Comparison of ENCODE assay signal across 16 mouse cellular contexts in genomic region chr1:170679624-170680023, GRCm38 (mm10). TPM values are rescaled to one million over a fixed set of nuclear protein-coding genes. Genes with fewer than 3 reads are reported as not detected.
A peak's percentile ranks its signal among the peaks of the same experiment; 100 is the strongest.
DNase-seq lines count a peak whose midpoint lies in the region; ATAC-seq lines count a peak whose summit lies in the region.
"Had no signal": no experiment of that assay in that cellular context is flagged by ENCODE, and none has a peak within 500 bp of the region (broad histone marks: within the 10 kb centered on the region; RNA-seq: fewer than 3 reads in every experiment).

No protein-coding gene starts in this region.

- DNase-seq in heart, postnatal 25 days (ENCODE audit: low spot score) = no peak
- peak; percentile 28 for DNase-seq in cerebellum, adult 9-10 months
- DNase-seq in layer of hippocampus, adult 11-12 months (ENCODE audit: low spot score) = peak; percentile 65
- DNase-seq in kidney, postnatal 25 days = no peak
- no peak for DNase-seq in ovary, adult 18-20 months (ENCODE audit: low spot score)
- DNase-seq: kidney, postnatal 10 days; liver; lung, adult 18-20 months; right cerebral cortex, postnatal 25 days had no signal

- intact Hi-C loops in heart, postnatal 25 days (cut with DNase I) = no loop called here

- 59% methylated on average over 2 of the region's 2 CpGs for WGBS in heart, embryonic 13.5 days
- 81% methylated on average over 2 of the region's 2 CpGs for WGBS in limb, embryonic 15.5 days

- no peaks in the 10 kb centered on the region for H3K9me3 ChIP-seq in heart, embryonic 13.5 days
- H3K9me3 ChIP-seq in limb, embryonic 15.5 days = no peaks in the 10 kb centered on the region
- H3K9me3 ChIP-seq: embryonic facial prominence, embryonic 15.5 days; G1E; midbrain, embryonic 12.5 days had no signal

- H3K4me2 ChIP-seq in heart, embryonic 13.5 days = no peak overlapping the region
- no peak overlapping the region for H3K4me2 ChIP-seq in limb, embryonic 15.5 days
- H3K4me2 ChIP-seq: embryonic facial prominence, embryonic 15.5 days; midbrain, embryonic 12.5 days had no signal

- no peaks in the 10 kb centered on the region for H3K27me3 ChIP-seq in heart, embryonic 13.5 days (replicated peaks)
- H3K27me3 ChIP-seq in limb, embryonic 15.5 days = no peaks in the 10 kb centered on the region
- H3K27me3 ChIP-seq: embryonic facial prominence, embryonic 15.5 days; midbrain, embryonic 12.5 days had no signal

- no peak overlapping the region for H3K4me3 ChIP-seq in heart, embryonic 13.5 days
- H3K4me3 ChIP-seq in limb, embryonic 15.5 days = no peak overlapping the region
- H3K4me3 ChIP-seq: embryonic facial prominence, embryonic 15.5 days; hindbrain, embryonic 10.5 days; midbrain, embryonic 12.5 days; myocyte had no signal

- 0 out of 2 replicates have a peak overlapping the region, but pooled peaks have one; percentile 16 for H3K27ac ChIP-seq in heart, embryonic 13.5 days (replicated peaks)
- peak overlapping the region; percentile 33; the same call in 1 of the 2 replicates for H3K27ac ChIP-seq in limb, embryonic 15.5 days
- H3K27ac ChIP-seq: embryonic facial prominence, embryonic 15.5 days; hindbrain, embryonic 10.5 days; midbrain, embryonic 12.5 days had no signal

- peaks cover 70% of the 10 kb centered on the region for H3K36me3 ChIP-seq in heart, embryonic 13.5 days
- peaks cover 19% of the 10 kb centered on the region; the same call in 1 of the 2 replicates for H3K36me3 ChIP-seq in limb, embryonic 15.5 days
- H3K36me3 ChIP-seq: G1E had no signal

- peaks cover 14% of the 10 kb centered on the region for H3K4me1 ChIP-seq in heart, embryonic 13.5 days
- peaks cover 5% of the 10 kb centered on the region for H3K4me1 ChIP-seq in limb, embryonic 15.5 days
- H3K4me1 ChIP-seq: embryonic facial prominence, embryonic 15.5 days; hindbrain, embryonic 10.5 days; midbrain, embryonic 12.5 days had no signal

- ATAC-seq in heart, embryonic 13.5 days (ENCODE audit: extremely low read depth, insufficient number of reproducible peaks, low FRiP score, low TSS enrichment) = no peak
- no peak for ATAC-seq in limb, embryonic 15.5 days (ENCODE audit: insufficient number of reproducible peaks, low FRiP score, low TSS enrichment, low read depth)

- H3K9ac ChIP-seq in heart, embryonic 13.5 days = no peak overlapping the region
- no peak overlapping the region for H3K9ac ChIP-seq in limb, embryonic 15.5 days
- H3K9ac ChIP-seq: embryonic facial prominence, embryonic 15.5 days; midbrain, embryonic 12.5 days had no signal

RNA-seq across cellular contexts. Expression of gene Olfml2b, which starts 35.3 kb away (rescaled TPM):
- polyA plus RNA-seq in heart, embryonic 13.5 days (2015; fragmentation: Nextera tagmentation; extraction: Ambion mirVana) = 35.8 and 38.4 TPM in 2 replicates
- 10 to 100 TPM in 1 of 2 experiments, 1 to 10 TPM in 1; 9.8 to 13.1 TPM for total RNA-seq in heart, postnatal 25 days (2021)
- 52.5 and 69.4 TPM in 2 replicates for polyA plus RNA-seq in limb, embryonic 15.5 days (2015; fragmentation: Nextera tagmentation; extraction: Ambion mirVana)
- polyA plus RNA-seq: G1E had no signal

Comparison
In these comparisons a context has a peak if more than half of its experiments do, and no peak if none do; other contexts are left out.
1. DNase-seq: peak in cerebellum, adult 9-10 months (single experiment) and layer of hippocampus, adult 11-12 months (single experiment); none in heart, postnatal 25 days (single experiment), kidney, postnatal 25 days (0 of 2) and ovary, adult 18-20 months (single experiment).